Mouse (Mus musculus) E14TG2a.4 (cell line): ENCODE measurements at regions not wholly inside any gene's neighbourhood (a gene's known extent, or its start where the extent isn't known, plus 50 kb on each side); places are given as distances from the start of the nearest gene placed in this dataset.
A peak's percentile ranks its signal among the peaks of the same experiment; 100 is the strongest.
"Not testable (repeated sequence)": the region's sequence is repeated elsewhere in the genome, so short reads cannot be mapped to it uniquely, and the experiment has no call there.

Source experiments
- H3K27me3 ChIP-seq: 2 replicates; pipeline ENCODE4 v1.6.1; 2014; ENCODE audit warnings: low read length, control low read depth; ENCODE audit not compliant: insufficient read depth
- H3K36me3 ChIP-seq: 2 replicates; pipeline ENCODE4 v1.6.1; 2014; ENCODE audit warnings: low read length, control low read depth; ENCODE audit not compliant: insufficient read depth
- H3K4me1 ChIP-seq: replicated peaks from 2 replicates; pipeline ENCODE4 v1.6.1; 2014; ENCODE audit warnings: low read depth, low read length, control low read depth
- H3K4me3 ChIP-seq: replicated peaks from 2 replicates; pipeline ENCODE4 v1.5.1; 2014; ENCODE audit warnings: mild to moderate bottlenecking, low read length
- H3K9me3 ChIP-seq: 2 replicates; pipeline ENCODE4 v1.6.1; 2014; ENCODE audit warnings: low read length, control low read depth
- CTCF ChIP-seq: conservative IDR thresholded peaks from 2 replicates; pipeline ENCODE4 v1.5.1; 2014; ENCODE audit warnings: low read length
- NANOG ChIP-seq: IDR thresholded peaks from 2 replicates; pipeline ENCODE4 v1.6.1; 2014; ENCODE audit warnings: borderline replicate concordance, low read length, mixed read lengths
- POU5F1 ChIP-seq: IDR thresholded peaks from 2 replicates; pipeline ENCODE4 v1.6.1; 2014; ENCODE audit warnings: low read length, borderline replicate concordance

GRCm38 (mm10) chr6:62889194-62889593 is 366.5 kb upstream of the Grid2 start:
- no peaks in the 10 kb centered on the region for H3K9me3 ChIP-seq
- peaks cover 13% of the 10 kb centered on the region for H3K4me1 ChIP-seq
- TF ChIP-seq POU5F1, result no peak
- TF ChIP-seq CTCF, result no peak
- TF ChIP-seq NANOG, result peak; percentile 29; the same call in 1 of the 2 replicates
- no peaks in the 10 kb centered on the region for H3K27me3 ChIP-seq
- no peaks in the 10 kb centered on the region for H3K36me3 ChIP-seq
- H3K4me3 ChIP-seq, result no peak overlapping the region

GRCm38 (mm10) chr6:62912758-62913157 is 342.9 kb upstream of the Grid2 start:
- no peaks in the 10 kb centered on the region for H3K27me3 ChIP-seq
- no peaks in the 10 kb centered on the region for H3K9me3 ChIP-seq
- TF ChIP-seq NANOG (no peak), POU5F1 (no peak), CTCF (no peak)
- no peaks in the 10 kb centered on the region for H3K4me1 ChIP-seq
- H3K4me3 ChIP-seq, result no peak overlapping the region
- H3K36me3 ChIP-seq, result no peaks in the 10 kb centered on the region

- H3K36me3 ChIP-seq, H3K4me1 ChIP-seq, H3K4me3 ChIP-seq, H3K9me3 ChIP-seq, H3K27me3 ChIP-seq: not testable (repeated sequence)
Observed at GRCm38 (mm10) chr6:62917059-62917458, 338.6 kb upstream of the Grid2 start.

GRCm38 (mm10) chr6:62917956-62918355 is 337.7 kb upstream of the Grid2 start:
- Histone ChIP-seq H3K4me1 (no peaks in the 10 kb centered on the region), H3K9me3 (no peaks in the 10 kb centered on the region), H3K27me3 (no peaks in the 10 kb centered on the region), H3K36me3 (no peaks in the 10 kb centered on the region), H3K4me3 (no peak overlapping the region)
- TF ChIP-seq POU5F1 (no peak), CTCF (no peak), NANOG (no peak)

GRCm38 (mm10) chr6:62919092-62919491 is 336.6 kb upstream of the Grid2 start:
- no peak for TF ChIP-seq CTCF
- no peak for TF ChIP-seq NANOG
- no peak for TF ChIP-seq POU5F1
- H3K4me3 ChIP-seq, result no peak overlapping the region
- H3K27me3 ChIP-seq, result no peaks in the 10 kb centered on the region
- H3K4me1 ChIP-seq, result no peaks in the 10 kb centered on the region
- H3K36me3 ChIP-seq, result no peaks in the 10 kb centered on the region
- no peaks in the 10 kb centered on the region for H3K9me3 ChIP-seq
